Mouse (Mus musculus) adrenal gland, postnatal 4 days (tissue): ENCODE measurements around the gene 3100002H09Rik. TPM values are rescaled to one million over a fixed set of nuclear protein-coding genes. Genes with fewer than 3 reads are reported as not detected.

Experiments used
- DNase-seq, 2 experiments: peaks; one replicate each; pipeline ENCODE4 v3.0.0; 2021 to 2022; ENCODE audit warnings: low spot score in 2 of 2, mixed read lengths in 2 of 2
- total RNA-seq, 2 experiments: library from RNA; stranded (reverse); gene quantifications; 2 replicates each; pipeline ENCODE4 v1.2.3; 2021

Gene 3100002H09Rik
- total RNA-seq, 2 experiments from 2014 or later, result not detected

GRCm38 (mm10) chr4:124615986-124616385 is 5.4 kb upstream of the 3100002H09Rik start:
- no peak for DNase-seq

DNA sequence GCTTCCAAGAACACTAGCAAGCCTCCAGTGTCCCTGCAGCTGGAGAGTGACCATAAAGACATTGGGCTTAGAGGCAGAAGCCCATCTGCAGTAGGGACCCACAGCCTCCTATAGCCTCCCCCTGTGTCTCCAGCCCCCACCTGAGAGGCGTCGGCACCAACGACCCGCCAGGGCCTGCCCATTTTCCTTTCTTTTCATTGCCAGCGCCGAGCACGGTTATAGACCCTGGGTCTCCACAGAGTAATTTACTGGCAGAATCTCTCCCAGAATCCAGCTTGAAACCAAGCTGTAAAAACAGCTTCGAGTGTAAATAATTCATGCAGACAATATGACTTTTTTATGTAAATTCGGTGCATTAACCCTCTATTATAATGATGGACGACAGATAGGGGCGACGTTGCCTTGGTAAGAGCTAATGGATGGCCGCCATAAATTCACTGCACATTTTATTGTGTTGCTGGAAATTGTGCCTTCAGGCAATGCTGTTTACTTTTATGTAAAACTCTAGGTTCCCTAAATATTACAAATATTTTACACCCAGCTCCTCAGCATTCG is 4.9 kb upstream of the 3100002H09Rik start:
- no peak for DNase-seq

GRCm38 (mm10) chr4:124614189-124614588 is 3.6 kb upstream of the 3100002H09Rik start:
- DNase-seq, result no peak

- no peak for DNase-seq
Observed at GRCm38 (mm10) chr4:124611768-124612167, 1.2 kb upstream of the 3100002H09Rik start.

GRCm38 (mm10) chr4:124610066-124610465 is 537 bp downstream of the 3100002H09Rik start:
- no peak for DNase-seq

- no peak for DNase-seq
Observed at GRCm38 (mm10) chr4:124607166-124607565, 3.4 kb downstream of the 3100002H09Rik start.

DNA sequence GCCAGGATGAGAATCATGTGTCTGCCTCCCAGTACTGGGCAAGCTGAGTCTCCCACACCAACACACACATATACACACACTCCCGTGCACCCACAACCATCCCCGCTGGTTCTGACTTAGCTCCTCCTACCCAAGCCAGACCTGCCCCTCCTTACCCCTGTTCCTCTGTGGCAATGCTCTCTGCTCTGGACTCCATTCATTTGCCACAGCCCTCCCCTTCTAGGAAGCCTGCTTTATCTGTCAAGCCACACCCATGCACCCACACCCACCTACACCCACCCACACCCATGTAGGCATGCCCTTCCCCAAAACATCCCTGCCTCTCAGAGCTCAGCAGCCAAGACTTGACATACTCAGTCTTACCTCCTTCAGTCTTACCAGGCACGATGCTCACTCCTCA is 4.4 kb downstream of the 3100002H09Rik start:
- DNase-seq, result no peak

GRCm38 (mm10) chr4:124605255-124605654 is 5.3 kb downstream of the 3100002H09Rik start:
- no peak for DNase-seq

DNA sequence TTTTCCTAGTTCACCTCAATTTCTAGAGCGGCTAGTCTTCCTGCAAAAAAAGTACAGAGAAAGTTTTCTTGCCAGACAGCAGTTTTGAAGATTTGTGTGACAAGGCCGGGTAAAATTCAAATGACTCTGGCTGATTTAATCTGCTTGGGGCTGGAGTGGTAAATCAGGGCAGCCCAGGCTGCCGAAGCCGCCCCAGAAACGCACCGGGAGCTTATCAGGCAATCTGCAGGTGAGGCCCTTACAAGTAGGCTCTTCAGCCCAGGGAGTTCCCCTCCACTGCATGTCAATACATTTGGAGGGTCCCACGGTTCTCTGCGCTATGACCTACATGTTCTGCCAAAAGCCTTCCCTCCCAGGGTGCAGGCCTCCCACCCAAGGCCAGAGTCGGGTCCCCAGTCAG is 6.9 kb downstream of the 3100002H09Rik start:
- DNase-seq, result no peak

DNA sequence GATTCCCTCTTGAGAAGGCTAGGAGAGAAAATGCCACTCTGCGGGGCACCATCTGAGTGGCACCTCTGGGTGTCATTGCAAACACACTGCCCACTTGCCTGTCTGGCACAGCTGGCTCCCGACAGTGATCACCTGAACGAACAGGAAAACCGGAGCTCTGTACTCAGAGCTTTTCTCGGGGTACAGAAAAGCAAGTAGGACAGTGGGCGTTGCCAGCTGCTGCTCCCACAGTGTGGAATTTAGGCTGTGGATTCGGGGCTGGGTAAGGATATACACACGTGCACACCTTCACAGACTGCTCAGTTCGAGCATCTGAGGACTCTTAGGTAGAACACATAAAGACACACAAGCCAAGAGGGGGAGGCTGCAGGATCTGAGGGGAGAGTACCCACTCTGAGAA is 14.7 kb downstream of the 3100002H09Rik start:
- DNase-seq, result no peak

DNA sequence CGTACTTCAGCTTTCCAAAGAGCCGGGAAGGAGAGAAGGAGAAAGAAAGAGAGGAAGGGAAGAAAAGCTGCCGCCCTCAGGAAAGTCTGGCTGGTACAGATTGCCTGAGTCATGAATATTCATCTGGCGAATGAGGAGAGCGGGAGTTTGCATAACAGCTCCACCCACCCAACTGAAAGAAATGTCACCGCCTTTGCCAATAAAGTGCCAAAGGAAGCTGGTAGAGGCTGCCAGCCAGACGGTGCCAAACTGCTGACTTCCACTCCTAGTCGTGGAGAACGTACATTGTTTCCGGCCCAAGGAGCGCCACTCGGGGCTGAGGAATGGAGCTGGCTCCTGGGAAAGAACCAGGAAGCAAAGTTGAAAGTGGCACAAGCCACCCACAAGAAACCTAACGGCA is 15.7 kb downstream of the 3100002H09Rik start:
- DNase-seq, result no peak

DNA sequence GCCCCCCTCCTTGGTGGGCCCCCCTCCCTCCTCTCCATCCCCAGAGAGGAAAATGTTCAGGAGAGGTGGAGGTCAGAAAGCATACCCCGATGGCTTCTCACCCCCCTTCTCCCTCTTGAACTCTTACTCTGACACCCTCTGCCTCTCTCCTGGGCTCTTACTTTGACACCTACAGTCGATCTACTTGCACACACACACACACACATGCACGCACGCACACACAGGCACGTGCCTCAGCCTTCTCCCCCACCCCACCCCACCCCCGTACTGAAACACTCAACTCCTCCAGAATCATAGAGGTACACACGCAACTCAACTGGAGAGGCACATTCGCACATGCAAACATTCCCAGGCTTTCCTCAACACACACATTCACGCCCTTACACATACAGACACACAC is 16.9 kb downstream of the 3100002H09Rik start:
- no peak for DNase-seq

DNA sequence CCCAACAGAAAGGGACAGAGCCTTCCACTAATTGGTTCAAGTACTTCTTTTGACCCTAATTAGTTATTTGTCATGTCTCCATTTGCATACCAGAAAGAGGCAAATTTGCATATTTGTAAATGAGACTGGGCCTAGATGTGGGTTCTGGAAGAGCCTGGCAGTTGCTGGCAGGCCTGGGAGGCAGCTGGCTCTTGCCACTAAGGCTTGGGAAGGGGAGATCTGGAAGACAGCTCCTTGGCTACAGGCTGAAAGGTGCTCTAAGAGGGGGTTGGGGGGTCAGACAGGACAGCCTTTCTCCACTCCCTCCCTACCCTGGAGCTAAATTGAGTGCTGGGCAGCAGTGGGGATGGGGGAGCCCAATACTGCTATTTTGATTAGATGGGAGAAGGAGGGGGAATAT is 17.4 kb downstream of the 3100002H09Rik start:
- DNase-seq, result no peak

GRCm38 (mm10) chr4:124592241-124592640 is 18.4 kb downstream of the 3100002H09Rik start:
- no peak for DNase-seq

GRCm38 (mm10) chr4:124580695-124581094 is 29.9 kb downstream of the 3100002H09Rik start:
- no peak for DNase-seq

DNA sequence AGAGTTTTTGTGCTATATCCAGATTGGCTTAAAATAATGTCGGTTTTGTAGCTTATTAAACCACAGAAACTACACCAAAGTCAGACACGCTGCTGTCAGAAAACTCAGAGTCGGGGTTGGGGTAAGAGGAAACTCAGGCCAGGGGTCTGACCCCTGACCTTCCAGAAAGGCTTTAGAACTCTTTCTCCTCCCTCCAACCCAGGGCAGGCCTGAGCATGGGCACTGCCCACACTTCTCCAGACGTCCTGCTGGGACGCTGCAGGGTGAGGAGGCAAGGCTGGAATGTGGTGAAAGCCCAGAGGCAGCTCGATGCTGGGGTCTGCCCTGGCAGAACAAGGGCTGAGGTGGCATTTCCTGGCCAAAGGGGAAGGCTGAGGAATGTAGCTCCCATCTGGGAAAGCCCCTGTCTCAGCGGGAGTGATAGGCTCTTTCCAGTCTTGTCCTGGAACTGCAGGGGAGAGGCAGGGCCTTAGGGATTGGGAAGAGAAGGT is 34.6 kb downstream of the 3100002H09Rik start:
- DNase-seq, result no peak

- no peak for DNase-seq
Observed at GRCm38 (mm10) chr4:124575269-124575954, 35.2 kb downstream of the 3100002H09Rik start.

GRCm38 (mm10) chr4:124573586-124573985 is 37.0 kb downstream of the 3100002H09Rik start:
- DNase-seq, result no peak

- peak in 1 of 2 experiments; percentile 13 for DNase-seq
Observed at GRCm38 (mm10) chr4:124570977-124571376, 39.6 kb downstream of the 3100002H09Rik start.

DNA sequence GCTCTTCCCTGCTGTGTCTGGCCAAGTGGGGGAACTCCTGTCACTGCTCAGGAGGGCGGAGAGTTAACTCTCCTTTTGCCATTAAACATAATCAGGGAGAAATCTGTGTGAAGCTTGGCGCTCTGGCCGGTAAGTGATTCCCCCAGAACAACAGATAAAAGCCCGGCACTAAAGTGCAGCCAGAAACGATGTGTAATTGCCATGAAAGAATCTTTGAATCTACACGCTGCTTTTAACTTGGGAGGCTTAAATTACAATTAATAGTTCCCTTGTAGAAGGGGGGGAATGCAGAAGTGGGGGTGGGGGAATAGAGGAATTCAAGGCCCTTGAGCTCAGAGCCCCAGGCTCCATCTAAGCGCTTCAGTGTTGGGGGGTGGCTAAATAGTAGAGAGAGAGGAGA is 40.9 kb downstream of the 3100002H09Rik start:
- no peak for DNase-seq

GRCm38 (mm10) chr4:124563371-124563770 is 47.2 kb downstream of the 3100002H09Rik start:
- DNase-seq, result no peak

DNA sequence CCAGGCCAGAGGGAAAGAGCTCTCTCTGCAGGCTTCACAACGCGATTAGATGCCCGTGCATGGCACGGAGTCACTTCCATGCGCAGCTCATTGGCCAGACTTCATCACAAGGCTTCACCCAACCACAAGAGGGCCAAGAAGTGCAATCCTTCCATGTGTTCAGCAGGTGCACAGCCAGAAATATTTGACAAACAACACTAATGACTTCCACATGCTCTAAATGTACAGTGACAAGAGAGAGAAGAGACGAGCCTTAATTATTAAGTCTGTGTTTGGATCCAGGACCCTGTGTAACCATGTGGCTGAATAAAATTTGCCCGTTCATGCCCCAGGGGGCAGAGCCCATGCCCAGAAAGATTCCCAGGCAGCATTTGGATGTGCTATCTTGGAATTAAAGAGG is 47.9 kb downstream of the 3100002H09Rik start:
- no peak for DNase-seq
